Mouse (Mus musculus): ENCODE data around the gene Zfp764.
"Not testable (repeated sequence)": the region's sequence is repeated elsewhere in the genome, so short reads cannot be mapped to it uniquely, and the experiment has no call there.

Gene Zfp764

DNA sequence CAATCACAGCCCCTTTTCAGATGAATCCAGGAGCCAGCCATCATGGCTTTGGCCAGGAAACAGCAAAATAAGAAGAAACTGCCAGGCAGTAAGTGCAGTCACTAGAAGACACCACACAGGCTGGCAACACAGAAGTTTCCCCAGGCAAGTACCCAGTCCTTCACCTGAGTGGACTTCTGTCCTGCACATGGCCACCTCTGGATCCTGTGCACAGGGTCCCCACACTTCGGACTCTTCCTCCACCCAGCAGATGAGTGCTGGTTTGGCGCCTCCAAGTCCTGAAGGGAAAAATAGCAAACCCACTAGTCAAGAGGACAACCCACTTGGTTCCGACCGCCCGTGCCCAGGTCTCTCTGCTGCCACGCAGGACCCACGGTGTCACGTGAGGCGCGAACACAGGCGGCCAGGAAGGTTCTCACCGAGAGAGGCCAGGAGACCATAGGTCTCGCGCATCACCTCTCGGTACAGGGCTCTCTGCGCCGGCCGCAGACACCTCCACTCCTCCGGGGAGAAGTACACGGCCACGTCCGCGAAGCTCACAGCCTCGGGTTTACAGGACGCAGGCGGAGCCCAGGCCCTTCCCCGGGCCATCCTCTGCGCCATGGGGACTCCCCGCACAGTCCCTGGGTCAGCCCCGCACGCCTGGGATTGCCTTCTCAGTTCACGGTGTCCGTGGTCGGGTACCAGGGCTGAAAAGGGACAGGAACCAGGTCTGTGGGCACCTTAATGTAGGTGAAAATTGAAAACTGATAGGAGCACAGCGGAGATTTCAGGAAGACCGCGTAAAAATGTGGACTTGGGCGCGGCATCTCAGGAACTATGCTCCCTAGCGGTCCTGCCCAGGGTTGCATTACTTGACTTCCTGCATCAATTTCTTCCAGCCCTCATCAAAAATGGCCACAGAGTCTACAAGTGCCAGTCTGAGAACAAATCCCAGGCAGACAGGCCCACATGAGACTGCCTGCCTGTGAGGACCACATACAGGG is at the start of gene Zfp764:
TSS of gene Zfp764 (minus strand) at position 821 of the 986 bp plus-strand sequence.
- peak; percentile 82 for DNase-seq (ENCODE audit: extremely low spot score, low spot score)

DNA sequence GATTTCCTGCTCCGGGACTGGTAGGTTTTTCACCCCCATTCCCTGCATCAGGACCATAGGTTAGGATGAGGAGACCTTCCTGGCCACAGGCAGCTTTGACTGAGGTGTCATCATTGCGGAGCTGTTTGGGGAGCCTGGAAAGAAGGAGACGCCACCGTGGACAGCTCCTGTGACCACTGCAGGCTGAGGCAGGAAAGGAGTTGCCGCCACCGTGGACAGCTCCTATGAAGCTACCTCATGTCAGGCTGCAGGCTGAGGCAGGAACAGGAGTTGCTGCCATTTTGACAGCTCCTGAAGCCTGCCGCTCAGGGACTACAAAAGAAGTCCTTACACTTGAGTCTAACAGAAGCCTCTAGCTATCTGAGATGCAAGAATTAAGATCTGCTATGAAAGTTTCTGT is 48.3 kb upstream of the Zfp764 start:
- no peak for DNase-seq (ENCODE audit: extremely low spot score, low spot score)

DNA sequence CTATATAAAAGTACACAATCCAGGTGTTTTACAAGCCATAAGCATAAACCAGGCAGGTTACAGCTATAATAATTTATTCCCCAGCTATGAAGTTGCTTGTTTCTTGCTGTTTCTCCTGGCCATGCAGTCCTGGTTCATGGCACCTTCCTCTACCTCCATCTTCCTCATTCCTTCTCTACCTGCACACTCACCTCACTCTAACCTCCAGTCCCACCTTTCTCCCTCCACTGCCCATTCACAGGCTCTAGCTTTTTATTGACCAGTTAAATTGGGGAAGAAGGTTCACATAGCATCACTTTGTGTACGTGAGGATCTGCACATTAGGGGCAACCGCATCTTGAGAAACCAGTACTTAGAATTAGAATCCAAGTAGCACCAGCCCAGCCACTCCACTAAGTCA is 46.4 kb upstream of the Zfp764 start:
- no peak for DNase-seq (ENCODE audit: extremely low spot score, low spot score)

- no peak for DNase-seq (ENCODE audit: extremely low spot score, low spot score)
These were observed 43.3 kb upstream of the Zfp764 start for GRCm38 (mm10) chr7:127449966-127450365.

DNA sequence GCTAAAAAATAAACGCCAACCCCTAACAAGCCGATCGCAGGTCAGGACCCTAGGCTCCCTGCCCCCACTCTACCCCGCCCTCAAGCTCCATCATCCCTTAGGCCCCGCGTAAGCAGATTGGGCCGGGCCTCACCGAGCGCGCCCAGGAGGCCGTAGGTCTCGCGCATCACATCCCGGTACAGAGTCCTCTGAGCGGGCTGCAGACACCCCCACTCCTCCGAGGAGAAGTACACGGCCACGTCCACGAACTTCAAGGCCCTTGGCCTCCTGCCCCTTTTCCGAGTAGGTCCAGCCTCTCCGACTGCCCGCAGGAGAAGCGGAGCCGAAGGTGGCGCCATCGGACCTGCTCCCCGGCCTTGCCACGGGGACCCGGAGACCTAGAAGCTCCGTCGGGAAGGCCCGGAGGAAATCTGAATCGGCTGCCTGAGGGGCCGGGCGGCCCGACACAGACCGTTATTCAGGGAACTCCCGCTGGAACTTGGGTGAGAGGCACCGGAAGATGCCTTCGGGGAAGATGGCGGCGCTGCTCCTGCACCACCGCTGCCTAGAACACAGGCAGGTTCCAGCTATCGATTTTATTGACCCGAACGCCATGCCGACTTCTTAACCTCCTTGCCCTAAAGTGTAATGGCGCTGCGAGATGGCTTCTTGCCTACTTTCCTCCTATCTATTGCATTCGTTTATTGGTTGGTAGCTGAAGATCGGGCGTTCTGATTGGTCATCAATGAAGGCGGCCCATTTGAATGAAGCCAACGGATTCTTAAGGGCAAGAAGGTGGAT is 42.1 kb upstream of the Zfp764 start, which contains the start of gene Zfp689:
TSS of gene Zfp689 (minus strand) at position 638 of the 780 bp plus-strand sequence.
- DNase-seq (ENCODE audit: extremely low spot score, low spot score), result peak; percentile 93

GRCm38 (mm10) chr7:127443976-127444375 is 37.4 kb upstream of the Zfp764 start:
- DNase-seq (ENCODE audit: extremely low spot score, low spot score), result no peak

- no peak for DNase-seq (ENCODE audit: extremely low spot score, low spot score)
These were observed 31.1 kb upstream of the Zfp764 start for GRCm38 (mm10) chr7:127437724-127438123.

GRCm38 (mm10) chr7:127435206-127435605 is 28.6 kb upstream of the Zfp764 start:
- DNase-seq (ENCODE audit: extremely low spot score, low spot score), result no peak

DNA sequence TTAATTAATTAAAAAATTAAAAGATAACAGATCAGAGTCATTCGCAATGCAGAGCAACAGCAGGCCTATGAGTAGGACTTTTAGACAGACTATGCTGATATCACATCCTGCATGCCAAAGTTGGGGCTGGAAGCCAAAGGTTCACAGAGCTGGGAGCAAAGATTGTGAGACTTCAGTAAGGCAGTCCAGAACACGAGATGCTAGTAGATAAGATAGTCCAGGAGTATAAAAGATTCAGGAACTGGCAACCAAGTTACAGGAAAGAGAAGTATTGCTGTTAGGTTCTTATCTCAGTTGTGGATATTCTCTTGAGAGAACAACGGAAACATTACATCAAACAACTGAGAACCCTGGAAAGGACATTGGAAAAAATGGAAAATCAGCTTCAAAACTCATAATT is 19.7 kb upstream of the Zfp764 start:
- DNase-seq (ENCODE audit: extremely low spot score, low spot score), result no peak

GRCm38 (mm10) chr7:127425911-127426310 is 19.3 kb upstream of the Zfp764 start:
- DNase-seq (ENCODE audit: extremely low spot score, low spot score), result no peak

GRCm38 (mm10) chr7:127425291-127425690 is 18.7 kb upstream of the Zfp764 start:
- no peak for DNase-seq (ENCODE audit: extremely low spot score, low spot score)

- DNase-seq (ENCODE audit: extremely low spot score, low spot score), result no peak
These were observed 15.6 kb upstream of the Zfp764 start for GRCm38 (mm10) chr7:127422247-127422646.

- peak; percentile 98 for DNase-seq (ENCODE audit: extremely low spot score, low spot score)
These were observed 15.0 kb upstream of the Zfp764 start, which contains the start of gene Zfp688 for GRCm38 (mm10) chr7:127421388-127422191. Gene Zfp688, minus strand, starts transcription at chr7:127422068.

- no peak for DNase-seq (ENCODE audit: extremely low spot score, low spot score)
These were observed 4.8 kb upstream of the Zfp764 start for GRCm38 (mm10) chr7:127411418-127411817.

DNA sequence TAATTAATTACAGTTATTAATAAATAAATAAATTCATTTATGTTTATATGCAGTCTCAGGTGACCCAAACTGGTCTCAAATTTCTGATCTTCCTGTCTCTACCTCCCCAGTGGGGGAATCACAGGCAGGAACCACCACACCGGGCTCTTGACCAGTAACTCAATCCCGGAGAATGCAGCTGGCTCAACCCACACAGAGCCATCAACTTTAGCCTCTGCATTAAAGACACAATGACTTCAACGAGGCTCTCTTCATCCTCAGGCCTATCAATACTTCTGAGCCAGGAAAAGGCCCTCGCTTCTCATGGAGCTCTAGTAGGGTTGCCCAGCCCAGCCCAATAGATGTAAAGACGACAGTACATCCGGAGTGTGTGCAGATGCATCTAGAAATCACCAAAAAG is 2.5 kb downstream of the Zfp764 start:
- DNase-seq (ENCODE audit: extremely low spot score, low spot score), result not testable (repeated sequence)

DNA sequence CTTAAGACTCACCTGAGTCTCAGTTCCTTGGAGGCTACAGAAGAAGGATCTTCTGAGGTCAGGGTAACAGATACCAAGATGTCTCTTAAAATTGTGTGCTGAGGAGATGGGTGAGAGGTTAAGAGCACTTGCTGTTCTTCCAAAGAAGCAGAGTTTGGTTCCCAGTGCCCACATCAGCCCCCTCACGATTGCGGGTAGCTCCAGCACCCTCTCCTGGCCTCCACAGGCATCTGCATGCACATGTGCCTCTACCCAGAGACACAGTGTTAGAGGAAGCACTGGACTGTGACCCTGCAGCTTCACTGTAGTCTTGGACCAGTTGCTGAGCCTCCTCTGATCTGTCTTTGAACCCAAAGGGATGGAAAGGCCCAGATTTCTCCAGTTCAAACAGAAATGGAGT is 3.6 kb downstream of the Zfp764 start:
- DNase-seq (ENCODE audit: extremely low spot score, low spot score), result no peak

DNA sequence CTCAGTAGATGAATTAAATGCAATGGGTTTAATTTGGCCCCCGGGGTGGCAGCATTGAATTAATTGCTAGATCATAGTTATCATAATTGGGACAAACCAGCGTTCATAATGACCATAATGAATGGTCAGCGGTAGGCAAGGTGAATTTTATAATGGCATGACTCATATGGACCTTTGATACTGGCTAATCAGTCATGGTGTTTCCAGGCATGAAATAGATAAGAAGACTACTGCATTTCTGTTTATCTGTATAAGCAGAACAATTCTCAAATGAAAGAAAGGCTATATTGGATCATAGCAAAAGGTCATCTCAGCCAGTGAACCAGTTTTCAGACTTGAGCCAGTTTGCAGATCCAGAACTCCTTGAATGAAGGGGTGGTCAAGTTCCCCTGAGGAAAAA is 6.3 kb downstream of the Zfp764 start:
- no peak for DNase-seq (ENCODE audit: extremely low spot score, low spot score)

DNA sequence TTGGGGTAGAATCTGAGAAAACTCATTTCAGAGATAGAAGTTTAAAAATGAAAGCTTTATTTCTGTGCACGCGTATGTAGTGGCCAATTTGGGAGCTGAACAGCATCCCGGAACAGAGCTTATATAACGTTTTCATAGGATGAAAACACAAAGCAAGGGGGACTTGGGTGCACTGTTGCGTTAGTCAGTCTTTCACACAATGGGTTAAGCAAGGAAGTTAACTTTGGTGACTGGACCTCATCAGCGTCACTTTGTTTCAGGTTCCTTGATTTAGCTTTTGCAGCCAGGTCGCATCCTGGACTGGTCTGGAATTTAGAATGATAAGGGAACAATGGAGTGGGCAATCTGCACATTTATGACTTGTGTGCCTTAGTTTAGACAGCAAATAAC is 12.7 kb downstream of the Zfp764 start:
- DNase-seq (ENCODE audit: extremely low spot score, low spot score), result no peak

GRCm38 (mm10) chr7:127393157-127393943 is 13.3 kb downstream of the Zfp764 start, which contains the start of gene E430018J23Rik:
Gene E430018J23Rik, minus strand, starts transcription at chr7:127393629.
- peak; percentile 94 for DNase-seq (ENCODE audit: extremely low spot score, low spot score)

DNA sequence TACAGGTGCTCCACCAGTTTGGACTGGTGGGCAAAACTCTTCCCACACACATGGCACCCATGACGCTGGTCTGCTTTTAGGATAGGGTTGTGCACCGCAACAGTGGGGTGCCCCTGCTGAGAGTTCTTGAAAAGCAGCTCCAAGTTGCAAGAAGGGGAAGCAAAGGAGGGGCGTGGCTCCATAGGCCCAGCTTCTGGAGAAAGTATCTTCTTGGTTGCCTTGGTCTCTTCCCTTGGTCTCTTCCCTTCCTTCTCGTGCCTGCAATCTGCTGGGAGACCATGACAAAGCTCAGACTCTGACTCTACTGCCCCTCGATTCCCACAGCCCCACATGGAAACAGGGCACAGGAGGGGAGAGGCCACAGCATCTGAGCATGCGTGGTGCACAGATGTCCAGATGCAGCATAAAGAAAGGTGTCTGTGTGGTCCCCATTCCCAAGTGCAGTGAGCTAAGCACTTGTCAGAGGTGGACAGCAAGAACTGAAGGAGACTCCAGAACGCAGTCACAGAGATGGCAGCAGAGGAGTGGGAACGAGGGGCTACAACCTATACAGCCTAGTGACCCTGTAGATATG is 14.3 kb downstream of the Zfp764 start:
- DNase-seq (ENCODE audit: extremely low spot score, low spot score), result no peak

All from neural tube, embryonic 10.5 days (tissue).